Mouse (Mus musculus) fibroblast of lung, adult 2 months (primary cell): Measurements from ENCODE around the gene Slc13a5.
A peak's percentile ranks its signal among the peaks of the same experiment; 100 is the strongest.

Experiments
- DNase-seq: peaks from one replicate; pipeline ENCODE4 v3.0.0-alpha.2; 2011; ENCODE audit warnings: low read depth

Slc13a5 gene

DNA sequence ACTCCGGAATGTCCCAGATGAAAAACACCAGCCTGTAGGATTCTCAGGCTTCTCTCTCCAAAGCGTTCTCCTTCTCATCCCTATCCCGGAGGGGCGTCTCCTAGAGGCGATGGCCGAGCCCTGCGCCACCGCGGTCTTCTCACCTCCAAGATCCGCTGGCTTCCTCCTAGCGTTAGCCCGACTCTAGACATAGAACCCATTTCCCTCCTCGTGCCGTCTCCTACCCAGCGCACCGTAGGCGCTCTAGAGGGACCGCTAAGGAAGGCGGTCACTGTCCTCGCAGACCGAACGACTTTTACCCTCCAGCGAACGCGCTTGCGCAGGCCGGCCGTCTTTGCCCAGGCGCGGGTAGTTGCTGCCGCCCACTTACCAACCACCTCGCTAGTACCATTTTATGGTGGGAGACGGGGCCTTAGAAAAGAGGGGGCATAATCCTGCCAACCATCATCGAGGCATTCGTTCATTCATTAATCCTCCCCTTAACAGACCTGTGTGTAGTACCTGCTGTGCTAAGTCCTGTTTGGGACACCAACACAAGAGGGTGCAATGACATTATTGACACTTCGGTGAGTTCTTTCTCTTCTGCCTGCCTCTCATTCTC lies at the start of gene Slc13a5:
TSS of gene Slc13a5 (minus strand) at position 263 of the 601 bp plus-strand sequence.
- no peak for DNase-seq

GRCm38 (mm10) chr11:72314151-72314895 lies 47.3 kb upstream of the Slc13a5 start, which contains the start of gene Fbxo39:
Gene Fbxo39 (plus strand): TSS chr11:72314444.
- DNase-seq: no peak

DNA sequence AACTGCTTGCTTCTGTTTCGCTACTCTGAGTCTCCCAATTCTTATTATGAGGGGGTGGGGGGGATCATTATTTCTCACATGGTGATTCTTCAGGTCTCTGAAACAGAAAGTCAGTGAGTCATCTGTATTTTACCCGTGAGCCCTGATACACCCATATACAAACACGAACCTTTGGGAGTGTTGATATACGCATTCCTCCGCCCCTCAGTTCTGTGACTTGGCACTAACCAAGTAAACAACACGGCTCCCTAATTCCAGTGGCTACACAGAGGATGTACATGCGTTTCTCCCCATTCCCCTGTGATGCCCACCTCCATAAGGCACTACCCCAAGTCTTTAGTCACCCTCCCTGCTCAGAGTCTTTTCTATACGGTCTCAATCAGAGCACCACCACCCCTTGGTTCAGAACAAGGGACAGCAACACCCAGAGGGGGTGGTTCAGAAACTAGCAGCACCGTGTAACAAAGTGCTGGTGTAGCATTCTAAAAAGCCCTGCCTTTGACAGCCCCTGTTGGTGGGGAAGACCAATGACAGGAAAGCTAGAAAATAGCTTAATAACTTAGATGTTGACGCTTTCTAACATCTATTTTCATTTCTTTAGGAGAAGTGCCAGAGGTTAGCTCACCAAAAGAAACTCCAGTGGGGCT lies 44.5 kb upstream of the Slc13a5 start:
- DNase-seq: no peak

DNA sequence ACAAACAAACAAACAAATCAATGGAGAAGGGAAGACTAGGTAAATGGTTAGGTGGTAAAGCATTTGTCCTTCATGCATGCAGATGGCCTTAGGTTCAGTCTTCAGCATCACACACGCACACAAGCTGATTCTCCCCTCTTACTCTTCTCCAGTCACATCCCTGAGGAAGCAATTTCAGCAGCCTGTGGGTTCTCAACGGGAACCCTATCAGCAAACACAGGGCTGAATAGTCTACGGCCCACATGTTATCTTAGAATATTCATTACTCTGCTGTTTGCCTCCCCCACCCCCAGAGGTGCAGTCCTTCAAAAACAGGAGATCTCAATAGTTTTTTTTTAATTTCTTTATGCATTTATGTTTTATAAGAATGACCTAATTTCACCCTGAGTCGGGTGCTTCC lies 43.5 kb upstream of the Slc13a5 start:
- no peak for DNase-seq

GRCm38 (mm10) chr11:72308982-72309381 lies 42.0 kb upstream of the Slc13a5 start:
- DNase-seq: no peak

- DNase-seq: no peak
Observed at GRCm38 (mm10) chr11:72307461-72307860, 40.4 kb upstream of the Slc13a5 start.

DNA sequence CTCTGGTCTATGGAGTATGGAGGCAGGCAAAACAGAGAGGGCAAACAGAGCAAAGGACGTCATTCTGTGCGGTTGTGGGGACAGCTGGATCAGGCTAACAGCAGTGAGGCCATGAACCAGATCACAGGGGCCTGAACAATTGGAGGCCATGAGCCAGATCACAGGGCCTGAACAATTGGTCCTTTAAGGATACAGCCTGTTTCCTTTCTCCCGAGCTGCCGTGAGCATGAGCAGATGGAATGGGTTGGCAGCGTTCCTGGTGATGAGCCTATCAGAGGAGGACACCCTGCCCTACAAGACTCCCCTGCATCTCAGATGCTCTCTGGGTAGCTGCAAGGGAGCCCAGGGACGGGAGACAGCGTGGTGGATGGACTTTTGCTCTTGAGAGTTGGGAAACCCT lies 35.2 kb upstream of the Slc13a5 start:
- DNase-seq: no peak

DNA sequence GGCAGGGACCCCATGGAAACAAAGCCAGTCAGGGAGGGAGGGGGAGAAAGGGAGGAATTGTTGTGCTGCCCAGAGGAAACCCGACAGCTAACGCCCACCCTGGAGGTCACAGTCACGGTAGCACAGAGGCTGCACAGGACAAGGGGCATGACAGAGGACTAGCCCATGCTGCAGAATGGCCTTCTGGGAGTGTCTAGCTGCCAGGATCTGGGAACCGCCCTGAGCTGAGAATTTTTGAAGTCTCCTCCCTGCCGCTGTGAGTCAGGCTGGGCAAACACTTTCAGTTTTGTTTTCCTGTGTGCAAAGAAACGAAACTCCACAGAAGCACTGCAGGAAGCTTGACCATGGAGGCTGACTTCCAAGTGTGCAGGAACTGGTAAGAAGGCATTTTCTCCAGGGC lies 34.3 kb upstream of the Slc13a5 start, which contains the start of gene Xaf1:
TSS of gene Xaf1 (plus strand) at position 296 of the 400 bp plus-strand sequence.
- DNase-seq: peak; percentile 80

- DNase-seq: no peak
Observed at GRCm38 (mm10) chr11:72293116-72293515, 26.1 kb upstream of the Slc13a5 start.

GRCm38 (mm10) chr11:72287543-72287942 lies 20.5 kb upstream of the Slc13a5 start:
- DNase-seq: no peak

GRCm38 (mm10) chr11:72287126-72287525 lies 20.1 kb upstream of the Slc13a5 start:
- no peak for DNase-seq

DNA sequence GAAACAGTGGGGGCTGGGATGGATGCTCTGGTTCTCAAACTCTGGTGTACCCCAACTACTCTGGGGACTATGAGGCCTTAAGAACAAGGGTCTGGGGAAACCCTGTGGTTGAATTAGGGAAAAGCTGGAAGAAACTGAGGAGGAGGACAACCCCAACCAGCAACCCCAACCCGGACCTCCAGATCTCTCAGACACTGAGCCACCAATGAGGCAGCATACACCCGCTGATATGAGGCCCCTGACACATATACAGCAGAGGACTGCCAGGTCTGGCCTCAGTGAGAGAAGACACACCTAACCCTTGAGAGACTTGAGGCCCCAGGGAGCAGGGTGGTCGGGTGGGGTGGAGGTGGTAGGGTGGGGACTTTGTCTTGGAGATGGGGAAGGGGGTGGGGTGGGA lies 19.6 kb upstream of the Slc13a5 start:
- no peak for DNase-seq

GRCm38 (mm10) chr11:72285971-72286480 lies 19.0 kb upstream of the Slc13a5 start:
- no peak for DNase-seq

- DNase-seq: no peak
Observed at GRCm38 (mm10) chr11:72284532-72285182, 17.6 kb upstream of the Slc13a5 start.

GRCm38 (mm10) chr11:72283486-72284224 lies 16.6 kb upstream of the Slc13a5 start:
- no peak for DNase-seq

DNA sequence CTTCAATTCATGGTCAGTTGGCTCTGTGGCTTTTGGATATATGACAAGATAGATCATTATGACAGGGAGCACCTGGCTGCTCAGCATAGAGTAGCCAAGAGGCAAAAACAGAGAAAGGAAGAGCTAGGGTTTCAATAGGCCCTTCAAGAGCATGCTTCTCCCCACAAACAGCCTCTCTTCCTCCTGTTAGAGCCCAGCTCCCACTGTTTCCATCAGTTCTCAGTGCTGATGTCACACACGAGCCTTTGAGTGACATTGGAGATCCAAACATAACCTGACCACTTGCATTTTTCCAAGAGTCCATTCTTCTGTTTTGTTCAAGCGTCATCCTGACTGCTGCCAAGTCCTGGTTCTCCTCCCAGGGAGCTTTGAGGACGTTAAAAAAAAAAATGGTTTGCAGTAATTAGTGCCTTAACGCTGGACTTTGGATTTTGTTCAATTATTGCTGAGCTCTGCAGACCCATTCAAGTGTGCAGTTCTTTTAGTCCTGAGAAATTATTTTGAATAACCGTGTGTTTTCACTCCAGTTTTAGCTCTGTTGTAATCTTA lies 14.9 kb upstream of the Slc13a5 start:
- no peak for DNase-seq

DNA sequence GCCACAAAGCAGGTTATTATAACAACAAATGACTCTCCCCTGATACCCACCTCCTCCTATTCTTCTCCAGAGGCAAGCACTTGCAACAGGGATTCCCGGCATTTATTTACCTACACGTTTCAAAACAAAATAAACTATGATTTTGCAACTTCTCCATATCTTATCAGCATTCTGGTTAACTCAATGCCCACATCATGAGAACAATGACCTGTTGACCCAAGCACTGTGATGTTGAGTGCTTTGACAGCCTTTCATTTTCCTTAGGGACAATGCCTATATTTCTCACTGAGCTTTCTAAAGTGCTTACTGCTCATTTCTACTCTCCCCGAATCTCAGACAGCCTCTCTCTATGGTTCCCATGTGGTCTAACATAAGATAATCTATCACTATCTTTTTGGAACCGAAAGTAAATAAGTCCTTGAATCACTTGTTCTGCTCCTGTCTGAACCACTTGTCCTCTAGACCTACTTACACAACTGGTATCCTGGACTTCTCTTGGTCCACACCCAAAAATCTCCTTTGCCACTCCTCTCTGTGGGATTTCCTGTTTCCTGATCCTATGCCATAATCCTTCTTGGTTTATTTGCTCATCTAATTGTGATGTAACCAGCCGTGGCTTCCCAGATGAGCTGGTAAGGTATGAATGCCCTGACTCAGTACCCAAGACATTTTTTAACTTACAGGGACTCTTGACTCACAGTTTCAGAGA lies 14.3 kb upstream of the Slc13a5 start:
- DNase-seq: no peak

GRCm38 (mm10) chr11:72273341-72273740 lies 6.3 kb upstream of the Slc13a5 start:
- no peak for DNase-seq

DNA sequence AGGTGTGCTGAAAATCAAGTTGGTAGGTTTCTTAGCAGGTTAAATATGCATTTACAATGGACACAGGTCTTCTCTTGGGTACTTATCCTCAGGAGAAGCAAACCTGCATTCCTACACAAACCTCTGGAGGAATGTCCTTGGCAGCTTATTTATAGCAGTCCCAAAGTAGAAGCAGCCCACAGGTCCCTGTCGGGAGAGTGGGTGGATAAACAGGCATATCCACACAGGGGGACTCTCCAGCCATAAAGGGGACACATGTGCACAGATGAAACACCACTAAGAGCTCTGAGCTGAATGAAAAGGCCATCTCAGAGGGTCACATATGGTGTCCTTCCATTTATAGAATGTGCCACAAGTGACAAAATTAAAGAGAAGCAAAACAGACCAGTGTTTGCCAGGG lies 4.7 kb upstream of the Slc13a5 start:
- DNase-seq: no peak

- peak; percentile 22 for DNase-seq
Observed at GRCm38 (mm10) chr11:72266207-72266959, 639 bp downstream of the Slc13a5 start.
